Mouse (Mus musculus) E14TG2a.4 (cell line): ENCODE measurements around the gene Spem2.
"Not testable (repeated sequence)": the region's sequence is repeated elsewhere in the genome, so short reads cannot be mapped to it uniquely, and the experiment has no call there.

Experiments
- CTCF ChIP-seq: conservative IDR thresholded peaks from 2 replicates; pipeline ENCODE4 v1.5.1; 2014; ENCODE audit warnings: low read length
- NANOG ChIP-seq: IDR thresholded peaks from 2 replicates; pipeline ENCODE4 v1.6.1; 2014; ENCODE audit warnings: borderline replicate concordance, low read length, mixed read lengths
- POU5F1 ChIP-seq: IDR thresholded peaks from 2 replicates; pipeline ENCODE4 v1.6.1; 2014; ENCODE audit warnings: low read length, borderline replicate concordance

DNA sequence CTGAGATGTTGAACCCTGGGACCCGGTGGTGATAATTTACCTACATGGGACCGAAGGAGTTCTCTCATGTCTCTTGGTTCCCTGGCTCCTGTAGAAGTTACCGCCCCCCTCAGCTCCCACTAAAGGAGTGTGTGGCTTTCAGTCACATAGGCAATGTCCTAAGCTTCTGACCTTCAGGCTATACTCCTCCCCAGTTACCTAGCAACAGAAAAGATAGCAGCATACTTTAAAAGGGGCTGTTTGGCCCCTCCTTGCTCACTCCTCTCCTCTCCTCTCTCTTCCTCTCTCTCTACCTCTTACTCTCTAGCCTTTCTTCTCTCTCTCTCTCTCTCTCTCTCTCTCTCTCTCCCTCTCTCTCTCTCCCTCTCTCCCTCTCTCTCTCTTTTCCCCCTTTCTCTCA lies 45.5 kb upstream of the Spem2 start:
- not testable (repeated sequence) for TF ChIP-seq POU5F1, CTCF, NANOG
